Comparison of ENCODE assay signal across 18 mouse cellular contexts in genomic region chr3:135481608-135482007, GRCm38 (mm10).
"Had no signal": no experiment of that assay in that cellular context is flagged by ENCODE, and none has a peak within 500 bp of the region (broad histone marks: within the 10 kb centered on the region; RNA-seq: fewer than 3 reads in every experiment).

No protein-coding gene starts in this region.

- H3K27me3 ChIP-seq: hindbrain, embryonic 15.5 days; liver, embryonic 12.5 days; liver, embryonic 15.5 days; lung, embryonic 15.5 days; midbrain, embryonic 15.5 days; stomach, embryonic 15.5 days had no signal

- H3K27ac ChIP-seq: hindbrain, embryonic 15.5 days; layer of hippocampus, adult 2 months; liver, embryonic 12.5 days; liver, embryonic 15.5 days; lung, embryonic 15.5 days; midbrain, embryonic 10.5 days; midbrain, embryonic 15.5 days; neural tube, embryonic 13.5 days; stomach, embryonic 15.5 days had no signal

- H3K4me1 ChIP-seq: lung, embryonic 15.5 days; stomach, embryonic 15.5 days had no signal

- H3K4me3 ChIP-seq: hindbrain, embryonic 15.5 days; layer of hippocampus, adult 2 months; liver, embryonic 12.5 days; liver, embryonic 15.5 days; lung, embryonic 15.5 days; megakaryocyte, embryonic 14.5 days; midbrain, embryonic 10.5 days; midbrain, embryonic 15.5 days; neural tube, embryonic 13.5 days; stomach, embryonic 15.5 days had no signal

- H3K36me3 ChIP-seq: hindbrain, embryonic 15.5 days; liver, embryonic 12.5 days; liver, embryonic 15.5 days; lung, embryonic 15.5 days; midbrain, embryonic 10.5 days; midbrain, embryonic 15.5 days; neural tube, embryonic 13.5 days; stomach, embryonic 15.5 days had no signal

- DNase-seq: layer of hippocampus, adult 9-11 months; lung, adult 18-20 months; lung, postnatal 10 days; lung, postnatal 36 days; retina, postnatal 1 day; right cerebral cortex, postnatal 25 days; spleen, adult 18-20 months; thymus, postnatal 25 days had no signal

- H3K9ac ChIP-seq: hindbrain, embryonic 15.5 days; liver, embryonic 12.5 days; liver, embryonic 15.5 days; lung, embryonic 15.5 days; midbrain, embryonic 15.5 days; neural tube, embryonic 13.5 days; stomach, embryonic 15.5 days had no signal
